Mouse (Mus musculus): ENCODE data around the gene Tcte1.
A peak's percentile ranks its signal among the peaks of the same experiment; 100 is the strongest.

DNA sequence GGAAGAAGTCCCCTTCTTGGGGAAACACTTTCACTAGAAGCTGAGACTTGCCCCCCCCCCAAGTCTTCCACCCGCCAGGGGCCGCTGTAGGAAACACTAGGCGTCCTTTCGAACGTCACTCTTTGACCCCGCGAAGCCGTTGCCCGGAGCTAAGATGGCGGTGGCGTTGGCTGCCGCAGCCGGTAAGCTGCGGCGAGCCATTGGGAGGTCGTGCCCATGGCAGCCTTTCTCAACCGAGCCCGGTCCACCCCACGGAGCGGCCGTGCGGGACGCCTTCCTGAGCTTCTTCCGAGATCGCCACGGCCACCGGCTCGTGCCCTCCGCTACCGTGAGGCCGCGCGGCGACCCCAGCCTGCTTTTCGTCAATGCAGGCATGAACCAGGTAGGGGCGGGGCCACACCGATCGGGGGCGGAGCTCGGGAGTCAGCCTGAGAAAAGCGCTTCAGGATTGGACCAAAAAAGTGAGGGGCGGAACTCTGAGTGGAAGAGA, 16.5 kb upstream of the Tcte1 start, which contains the start of gene Aars2:
- peak; percentile 60 for TF ChIP-seq CTCF (IDR thresholded peaks at IDR 0.05; ENCODE audit: extremely low read depth, insufficient read depth, low read length)
- peak; percentile 45; the same call in 1 of the 2 replicates for TF ChIP-seq POLR2A (IDR thresholded peaks at IDR 0.05; ENCODE audit: extremely low read depth, insufficient read depth, low read length)

All from cortical plate, adult 2 months (tissue).